Mouse (Mus musculus): ENCODE measurements around the gene Sae1.
A peak's percentile ranks its signal among the peaks of the same experiment; 100 is the strongest.

Sae1 gene

GRCm38 (mm10) chr7:16387160-16388041 lies at the start of gene Sae1:
Gene Sae1, minus strand, starts transcription at chr7:16387806.
- peak; percentile 99 for DNase-seq (ENCODE audit: low read depth)

GRCm38 (mm10) chr7:16435088-16435487 lies 47.5 kb upstream of the Sae1 start:
- DNase-seq (ENCODE audit: low read depth) = no peak

GRCm38 (mm10) chr7:16433352-16433971 lies 45.9 kb upstream of the Sae1 start:
- DNase-seq (ENCODE audit: low read depth) = no peak

GRCm38 (mm10) chr7:16426129-16426729 lies 38.6 kb upstream of the Sae1 start:
- DNase-seq (ENCODE audit: low read depth) = peak; percentile 90

GRCm38 (mm10) chr7:16425721-16426120 lies 38.1 kb upstream of the Sae1 start:
- DNase-seq (ENCODE audit: low read depth) = no peak

- DNase-seq (ENCODE audit: low read depth) = no peak
Measured at GRCm38 (mm10) chr7:16423731-16424130, 36.1 kb upstream of the Sae1 start.

- no peak for DNase-seq (ENCODE audit: low read depth)
Measured at GRCm38 (mm10) chr7:16422222-16422856, 34.7 kb upstream of the Sae1 start.

GRCm38 (mm10) chr7:16420493-16421118 lies 33.0 kb upstream of the Sae1 start:
- DNase-seq (ENCODE audit: low read depth) = no peak

GRCm38 (mm10) chr7:16418713-16419112 lies 31.1 kb upstream of the Sae1 start:
- peak; percentile 74 for DNase-seq (ENCODE audit: low read depth)

- DNase-seq (ENCODE audit: low read depth) = no peak
Measured at GRCm38 (mm10) chr7:16417141-16417771, 29.6 kb upstream of the Sae1 start.

- no peak for DNase-seq (ENCODE audit: low read depth)
Measured at GRCm38 (mm10) chr7:16415426-16415825, 27.8 kb upstream of the Sae1 start.

GRCm38 (mm10) chr7:16412930-16413329 lies 25.3 kb upstream of the Sae1 start:
- no peak for DNase-seq (ENCODE audit: low read depth)

GRCm38 (mm10) chr7:16412220-16412896 lies 24.8 kb upstream of the Sae1 start:
- DNase-seq (ENCODE audit: low read depth) = no peak

GRCm38 (mm10) chr7:16411100-16411499 lies 23.5 kb upstream of the Sae1 start:
- no peak for DNase-seq (ENCODE audit: low read depth)

- no peak for DNase-seq (ENCODE audit: low read depth)
Measured at GRCm38 (mm10) chr7:16406978-16407377, 19.4 kb upstream of the Sae1 start.

GRCm38 (mm10) chr7:16405516-16406351 lies 18.1 kb upstream of the Sae1 start:
- peak; percentile 93 for DNase-seq (ENCODE audit: low read depth)

- DNase-seq (ENCODE audit: low read depth) = peak; percentile 83
Measured at GRCm38 (mm10) chr7:16405073-16405455, 17.5 kb upstream of the Sae1 start.

GRCm38 (mm10) chr7:16404315-16405072 lies 16.9 kb upstream of the Sae1 start:
- DNase-seq (ENCODE audit: low read depth) = peak; percentile 18
